Mouse (Mus musculus) G1E (cell line): ENCODE measurements at regions not wholly inside any gene's neighbourhood (a gene's known extent, or its start where the extent isn't known, plus 50 kb on each side); places are given as distances from the start of the nearest gene placed in this dataset.

Source experiments
- CTCF ChIP-seq: IDR thresholded peaks from 2 replicates; pipeline ENCODE4 v1.5.1; 2012; ENCODE audit warnings: low read depth, low read length, inconsistent platforms, mixed read lengths
- GATA1 ChIP-seq: IDR thresholded peaks from 2 replicates; pipeline ENCODE4 v1.6.1; 2012; ENCODE audit warnings: borderline replicate concordance, low read length, inconsistent platforms, mixed read lengths
- POLR2AphosphoS5 ChIP-seq: IDR thresholded peaks from 2 replicates; pipeline ENCODE4 v1.6.1; 2012; ENCODE audit warnings: low read depth, low read length, inconsistent platforms; ENCODE audit not compliant: insufficient replicate concordance
- TAL1 ChIP-seq: conservative IDR thresholded peaks from 2 replicates; pipeline ENCODE4 v1.6.1; 2012; ENCODE audit warnings: low read depth, low read length, inconsistent platforms, mixed read lengths

- TF ChIP-seq CTCF = no peak
- TF ChIP-seq POLR2AphosphoS5 = no peak
- no peak for TF ChIP-seq GATA1
- TF ChIP-seq TAL1 = no peak
These were observed 477.4 kb downstream of the Efna5 start for GRCm38 (mm10) chr17:62403739-62404138.
